Mouse (Mus musculus) mature B cell (primary cell): Measurements from ENCODE around the gene Was.
"Not testable (repeated sequence)": the region's sequence is repeated elsewhere in the genome, so short reads cannot be mapped to it uniquely, and the experiment has no call there.

Experiments
- in situ Hi-C: fragments of 300-500 bp; cut with MboI; formaldehyde crosslinking; loops from 2 replicates; pipeline ENCODE4 v1.14.3; 2019

Was gene

DNA sequence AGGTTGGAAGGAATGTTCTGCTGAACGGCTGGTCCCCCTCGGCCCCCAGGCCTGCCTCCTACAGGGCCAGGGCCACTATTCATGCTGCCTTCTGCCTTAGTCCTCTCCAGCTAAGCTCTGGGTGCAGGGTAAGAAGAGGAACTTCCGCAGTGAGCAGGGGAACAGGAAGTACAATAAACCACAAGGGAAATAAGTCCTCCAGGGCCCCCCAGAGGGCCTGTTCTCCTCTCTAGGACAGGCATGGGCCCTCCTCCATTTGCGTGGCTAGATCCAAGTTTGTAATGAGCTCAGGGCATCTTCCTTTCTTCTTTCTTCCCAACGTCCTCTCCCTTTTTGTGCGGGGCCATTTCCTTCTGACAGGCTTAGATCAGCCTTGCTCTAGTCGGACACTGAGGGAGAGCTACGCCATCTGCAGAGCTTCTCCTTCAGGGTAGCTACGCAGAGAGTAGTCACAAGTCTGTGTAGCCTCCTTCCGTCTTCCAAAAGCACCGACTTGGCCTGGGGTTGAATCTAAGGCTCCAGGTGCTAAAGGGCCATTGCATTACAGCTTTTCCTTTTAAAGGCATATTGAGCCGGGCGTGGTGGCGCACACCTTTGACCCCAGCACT is at the start of gene Was:
Gene Was, minus strand, starts transcription at position 153 of the 608 bp plus-strand sequence.
- in situ Hi-C loops, result no loop called here

DNA sequence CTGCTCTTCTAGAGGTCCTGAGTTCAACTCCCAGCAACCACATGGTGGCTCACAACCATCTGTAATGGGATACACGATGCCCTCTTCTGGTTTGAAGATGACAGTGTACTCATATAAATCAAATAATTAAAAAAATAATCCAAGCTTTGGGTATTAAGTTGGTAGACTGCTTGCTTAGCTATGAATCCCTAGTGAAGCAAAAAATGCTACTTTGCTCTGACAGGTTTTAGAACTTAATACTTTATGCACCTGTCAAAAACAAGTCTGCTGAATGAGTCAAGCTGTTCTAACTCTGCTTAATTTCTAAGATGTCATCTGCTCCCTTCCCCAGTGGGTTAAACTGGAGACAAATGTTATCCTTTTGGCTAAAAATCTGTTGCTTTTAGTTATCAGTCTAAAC is 49.2 kb upstream of the Was start:
- in situ Hi-C loops, result loop anchor here (25.0 kb wide), 1 partner anchor 252 kb away; the partner anchor contains the start of genes Pim2, Pqbp1, Slc35a2 and Timm17b

DNA sequence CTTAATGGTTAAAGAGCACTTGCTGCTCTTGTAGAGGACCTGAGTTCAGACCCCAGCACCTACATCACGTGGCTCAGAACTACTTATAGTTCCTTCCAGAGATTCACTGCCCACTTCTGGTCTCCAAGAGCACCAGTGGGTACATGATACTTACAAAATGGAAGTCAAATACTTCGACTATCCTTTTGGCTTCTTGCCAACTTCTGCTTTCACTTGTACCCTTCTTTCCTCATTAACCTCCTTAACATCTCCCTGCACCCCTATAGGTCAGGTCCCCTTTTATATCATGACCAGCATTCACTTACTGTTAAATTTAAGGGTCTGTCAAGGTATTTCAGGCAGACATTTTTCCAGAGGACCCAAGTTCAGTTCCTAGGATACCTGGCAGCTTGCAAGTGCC is 45.6 kb upstream of the Was start:
- in situ Hi-C loops, result loop anchor here (25.0 kb wide), 1 partner anchor 249 kb away; the partner anchor contains the start of genes Pim2, Pqbp1, Slc35a2 and Timm17b

DNA sequence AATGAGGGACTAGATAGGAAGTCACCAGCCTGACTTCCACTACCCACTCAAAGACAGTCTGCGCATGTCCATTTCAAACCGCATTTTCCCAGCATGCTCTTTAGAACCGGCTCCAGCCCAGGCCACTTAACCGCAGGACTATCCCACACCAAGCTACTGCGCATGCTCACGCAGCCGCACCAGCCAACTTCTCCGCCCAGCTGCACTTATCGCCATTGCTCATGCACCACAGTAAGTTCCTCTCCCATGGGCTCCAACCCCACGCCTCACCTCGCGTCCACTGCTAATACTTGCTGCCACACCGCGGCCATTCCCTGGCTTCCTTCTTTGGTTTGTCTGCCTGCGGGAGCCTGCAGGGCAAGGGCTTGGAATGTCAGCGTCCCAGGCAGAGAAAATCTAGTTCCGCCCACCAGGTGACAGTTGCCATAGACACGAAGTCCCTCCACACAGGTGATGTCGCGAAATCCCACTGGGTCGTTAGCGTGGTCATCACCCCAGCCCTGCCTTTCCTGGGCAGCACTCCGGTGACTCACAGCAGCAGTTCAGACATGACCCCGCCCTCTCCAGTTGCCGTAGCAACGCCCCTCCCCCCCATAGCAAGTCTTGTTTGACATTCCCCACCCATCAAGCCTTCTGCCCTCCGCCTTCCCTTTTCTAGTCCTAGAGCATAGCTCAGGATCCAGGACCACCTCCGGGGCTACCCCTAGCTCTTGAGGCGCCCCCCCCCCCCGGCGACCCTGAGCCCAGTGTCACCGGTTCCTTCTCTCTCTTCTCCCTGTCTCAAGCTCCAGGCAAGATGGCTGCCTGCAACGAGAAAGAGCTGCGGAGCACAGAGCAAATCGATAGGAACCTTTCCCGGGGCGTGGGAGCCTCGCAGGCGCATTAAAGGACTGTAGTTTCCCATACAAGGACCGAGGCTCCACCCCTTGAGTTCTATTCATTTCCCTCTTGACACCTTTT is 42.0 kb upstream of the Was start, which contains the start of gene Wdr13:
Gene Wdr13, minus strand, starts transcription at position 876 of the 960 bp plus-strand sequence.
- in situ Hi-C loops, result loop anchor here (25.0 kb wide), 1 partner anchor 245 kb away; the partner anchor contains the start of genes Pim2, Pqbp1, Slc35a2 and Timm17b

DNA sequence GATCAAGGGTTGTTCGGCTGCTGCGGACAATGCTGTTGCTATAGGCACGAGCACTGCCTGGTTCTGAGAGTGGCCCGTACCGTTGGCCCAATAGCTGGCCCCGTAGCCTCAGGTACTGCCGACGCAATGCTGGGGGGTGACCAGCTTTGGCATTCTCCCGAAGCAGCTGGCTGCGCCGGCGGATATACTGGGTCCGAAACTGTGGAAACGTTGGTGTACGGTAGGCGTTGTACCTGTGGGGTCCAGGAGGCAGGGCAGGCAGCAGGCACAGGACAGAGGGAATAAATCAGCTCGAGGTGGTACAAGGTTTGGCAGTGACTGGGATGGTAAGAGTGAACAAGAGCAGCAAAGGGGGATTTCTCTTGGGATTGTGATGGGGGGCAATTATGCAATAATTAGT is 41.1 kb upstream of the Was start:
- in situ Hi-C loops, result loop anchor here (25.0 kb wide), 1 partner anchor 244 kb away; the partner anchor contains the start of genes Pim2, Pqbp1, Slc35a2 and Timm17b

DNA sequence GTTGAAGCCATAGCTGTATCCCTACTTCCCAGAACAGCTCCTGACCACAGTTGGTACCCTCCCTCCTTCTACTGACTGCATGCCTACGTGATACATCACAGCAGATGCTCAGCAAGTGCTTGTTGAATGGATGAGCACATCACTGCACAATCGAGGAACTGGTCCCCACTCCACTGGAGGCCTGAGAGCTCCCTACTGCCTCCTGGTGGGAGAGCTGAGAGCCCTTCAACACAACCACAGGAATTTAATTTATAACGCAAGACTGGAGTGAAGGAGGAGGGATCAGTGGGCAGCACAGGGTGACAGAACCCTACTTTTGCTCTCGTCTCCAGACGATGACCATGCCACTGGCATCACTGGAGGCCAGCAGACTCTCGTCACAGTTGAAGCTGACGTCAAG is 34.9 kb upstream of the Was start:
- in situ Hi-C loops, result loop anchor here (25.0 kb wide), 1 partner anchor 238 kb away; the partner anchor contains the start of genes Pim2, Pqbp1, Slc35a2 and Timm17b

DNA sequence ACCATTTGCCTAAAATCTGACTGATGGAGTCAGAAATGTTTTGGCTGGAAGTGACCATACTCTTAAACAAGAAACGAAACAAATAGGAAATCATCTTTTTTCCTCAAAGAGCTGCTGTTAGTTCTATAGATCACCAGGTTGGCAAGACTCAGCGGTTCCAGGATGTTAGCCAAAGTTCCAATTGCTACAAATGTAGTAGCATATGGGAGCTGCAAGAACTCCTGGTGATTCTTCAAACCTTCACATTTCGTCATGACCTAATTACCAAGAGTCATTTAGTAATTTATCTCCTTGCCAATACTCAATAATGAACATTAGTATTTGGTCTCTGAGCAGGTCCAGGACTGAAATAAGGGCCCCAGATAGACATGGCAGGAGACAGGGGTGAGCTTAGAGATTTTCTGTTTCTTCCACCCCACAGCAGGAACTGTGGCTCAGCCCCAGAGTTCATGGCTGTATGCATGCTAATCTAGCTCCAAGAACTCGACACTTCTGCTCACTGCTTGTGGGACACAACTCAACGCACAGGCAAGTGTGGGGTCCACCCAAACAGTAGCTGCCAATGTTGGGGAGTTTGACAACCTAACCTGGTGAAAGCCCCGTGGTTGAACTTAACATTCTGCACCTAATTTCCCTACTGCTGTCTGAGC is 33.6 kb upstream of the Was start:
- in situ Hi-C loops, result no loop called here

DNA sequence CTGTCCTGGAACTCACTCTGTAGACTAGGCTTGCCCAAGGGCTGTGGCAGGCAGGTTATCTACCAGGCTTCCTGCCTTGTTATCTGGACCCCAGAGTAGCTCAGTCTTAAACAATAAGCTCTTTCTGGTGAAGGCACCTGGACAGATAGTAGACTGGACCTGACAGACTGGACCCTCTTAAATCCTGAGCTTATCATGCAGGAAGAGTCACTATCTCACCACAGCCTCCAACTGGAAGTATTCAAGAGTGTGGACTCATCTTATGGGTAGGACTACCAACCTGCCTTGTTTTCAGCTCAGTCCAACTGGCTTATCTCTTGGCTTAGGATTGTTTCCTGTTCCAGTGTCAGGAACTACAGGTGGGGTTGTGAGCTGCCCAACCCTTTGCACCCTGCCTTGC is 27.0 kb upstream of the Was start:
- in situ Hi-C loops, result loop anchor here (10.0 kb wide), 1 partner anchor 82 kb away; no protein-coding TSS in a partner anchor

DNA sequence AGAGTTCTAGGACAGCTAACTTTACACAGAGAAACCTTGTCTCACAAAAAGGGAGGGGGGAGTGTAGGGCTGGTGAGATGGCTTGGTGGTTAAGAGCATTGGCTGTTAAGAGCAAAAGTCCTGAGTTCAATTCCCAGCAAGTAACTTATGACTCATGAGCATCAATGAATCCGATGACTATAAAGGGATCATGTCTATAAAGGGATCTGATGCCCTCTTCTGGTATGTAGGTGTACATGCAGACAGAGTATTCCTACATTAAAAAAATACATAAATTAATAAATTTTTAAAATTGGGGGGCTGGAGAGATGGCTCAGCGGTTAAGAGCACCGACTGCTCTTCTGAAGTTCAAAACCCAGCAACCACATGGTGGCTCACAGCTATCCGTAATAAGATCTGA is 25.0 kb upstream of the Was start:
- in situ Hi-C loops, result loop anchor here (10.0 kb wide), 1 partner anchor 80 kb away; no protein-coding TSS in a partner anchor

DNA sequence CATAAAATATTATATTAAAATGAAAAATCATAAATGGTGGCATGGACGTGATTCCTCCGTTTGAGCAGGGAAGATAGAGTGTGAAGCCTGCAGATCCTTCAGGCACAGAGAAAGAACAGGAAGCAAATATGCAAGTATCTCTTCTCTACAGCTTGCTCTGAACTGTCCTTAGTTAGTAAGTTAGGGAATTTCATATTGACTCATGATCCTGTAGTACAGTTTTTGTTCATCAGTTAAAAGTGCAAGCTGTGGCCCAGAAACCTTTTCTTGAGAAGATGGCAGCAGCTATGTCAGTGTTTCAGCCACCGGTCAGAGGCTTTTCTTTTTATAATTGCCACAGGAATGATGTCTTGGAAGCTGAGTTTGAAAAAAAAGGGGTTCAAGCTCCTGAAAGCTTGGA is 14.7 kb upstream of the Was start:
- in situ Hi-C loops, result no loop called here

DNA sequence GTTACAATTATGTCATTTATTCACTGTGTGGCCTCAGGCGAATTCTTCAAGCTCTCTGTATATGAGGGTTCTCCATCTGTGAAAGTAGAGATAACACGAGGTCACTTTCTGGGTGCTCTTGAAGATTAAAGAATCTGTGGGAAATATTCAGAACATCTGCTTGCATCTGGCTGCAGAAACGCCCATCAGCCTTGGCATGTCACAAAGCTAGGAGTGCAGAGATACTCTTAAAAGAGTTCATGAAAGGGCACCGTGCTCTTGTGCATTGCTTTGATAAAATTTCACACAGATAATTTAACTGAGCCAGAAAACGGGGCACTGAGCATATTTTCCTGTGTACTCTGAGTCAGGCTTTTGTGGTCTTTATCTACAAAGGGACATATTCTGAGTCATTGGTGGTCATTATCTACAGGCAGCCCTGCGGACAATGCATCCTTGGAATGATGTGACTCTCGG is 11.9 kb upstream of the Was start:
- in situ Hi-C loops, result no loop called here

DNA sequence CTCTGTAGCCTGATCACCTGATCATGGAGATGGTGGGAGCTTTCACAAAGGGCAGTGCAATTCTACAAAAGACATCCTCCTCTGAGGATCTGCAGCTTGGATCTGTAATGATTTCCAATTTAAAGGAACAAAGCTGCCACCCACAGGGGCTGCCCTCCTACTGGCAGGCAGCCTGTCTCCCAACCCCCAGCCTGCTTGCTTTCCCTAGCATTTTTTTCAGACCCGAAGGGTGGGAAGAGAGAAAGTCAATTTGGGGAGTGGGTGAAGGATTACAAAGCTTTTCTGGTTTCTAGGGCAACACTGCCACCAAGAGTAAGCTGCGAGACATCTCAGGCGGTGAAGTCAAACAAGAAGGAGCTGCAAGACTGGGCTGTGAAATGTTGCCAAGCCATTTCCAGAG is 10.7 kb upstream of the Was start:
- in situ Hi-C loops, result no loop called here

DNA sequence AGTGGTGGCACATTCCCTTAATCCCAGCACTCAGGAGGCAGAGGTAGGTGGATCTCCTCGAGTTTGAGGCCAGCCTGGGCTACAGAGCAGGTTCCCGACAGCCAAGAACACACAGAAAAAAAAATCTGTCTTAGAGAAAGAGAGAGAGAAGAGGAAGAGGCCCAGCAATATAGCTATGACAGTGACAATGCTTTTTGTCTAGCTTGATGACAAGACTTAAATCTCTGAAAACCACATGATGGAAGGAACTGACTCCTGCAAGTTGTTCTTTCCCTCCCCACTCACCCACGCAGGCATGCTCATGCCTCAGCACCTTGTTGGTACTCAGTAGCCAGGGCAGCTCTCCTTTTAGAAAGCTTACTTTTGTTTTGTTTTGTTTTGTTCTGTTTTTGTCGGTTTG is 9.1 kb upstream of the Was start:
- in situ Hi-C loops, result no loop called here

DNA sequence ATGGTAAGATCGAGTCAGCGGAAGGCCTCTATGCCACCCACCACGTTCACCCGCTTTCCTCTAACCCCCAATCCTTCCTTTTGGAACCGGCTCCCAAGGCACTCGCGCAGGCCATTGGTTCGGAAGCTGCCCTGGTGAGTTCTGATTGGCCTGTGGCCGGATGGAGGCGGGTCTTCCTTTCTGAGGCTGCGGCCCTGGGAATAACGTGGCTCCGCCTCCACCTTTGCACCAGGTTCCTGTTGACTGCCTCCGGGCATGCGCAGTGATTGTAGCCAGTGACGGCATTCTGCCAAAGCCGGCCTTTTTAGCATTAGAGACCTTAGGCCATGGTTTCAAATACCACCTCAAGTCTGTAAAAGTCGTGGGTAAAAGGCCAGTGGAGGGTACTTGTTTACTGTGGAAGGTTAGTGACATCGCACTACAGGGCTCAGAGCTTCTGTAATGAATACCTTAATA is 6.5 kb upstream of the Was start:
- in situ Hi-C loops, result no loop called here

DNA sequence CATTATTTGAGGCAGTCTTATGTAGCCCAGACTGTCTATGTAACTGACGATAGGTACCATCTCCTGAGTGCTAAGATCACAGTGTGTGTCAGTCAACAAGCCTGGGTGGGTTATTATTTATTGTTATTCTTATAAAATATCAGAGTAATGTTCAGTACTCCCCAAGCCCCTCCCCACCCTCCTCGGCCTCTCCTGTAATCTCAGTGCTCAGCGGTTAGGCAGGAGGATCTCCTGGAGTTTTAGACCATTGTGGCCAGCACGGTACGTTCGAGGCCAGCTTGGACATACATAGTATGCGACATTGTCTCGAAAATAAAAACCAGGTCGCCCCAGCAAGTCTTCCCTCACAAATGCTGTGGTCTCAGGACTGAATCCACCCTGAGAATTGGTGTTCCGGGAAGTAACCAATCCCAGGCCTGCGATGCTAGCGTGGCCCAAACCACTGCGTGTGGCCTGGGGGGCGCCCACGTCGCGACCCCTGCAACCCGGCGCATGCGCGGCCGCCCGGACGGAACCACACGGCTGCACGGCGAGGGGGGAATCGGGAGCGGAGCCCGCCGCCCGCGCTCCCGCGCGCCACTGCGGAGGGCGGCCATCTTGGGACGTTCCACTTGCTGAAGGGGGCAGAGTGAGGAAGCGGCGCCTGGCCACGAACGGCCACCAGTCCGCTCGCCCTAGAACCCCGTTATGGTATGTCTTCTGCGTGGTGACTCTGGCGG is 5.9 kb upstream of the Was start:
- in situ Hi-C loops, result not testable (repeated sequence)

DNA sequence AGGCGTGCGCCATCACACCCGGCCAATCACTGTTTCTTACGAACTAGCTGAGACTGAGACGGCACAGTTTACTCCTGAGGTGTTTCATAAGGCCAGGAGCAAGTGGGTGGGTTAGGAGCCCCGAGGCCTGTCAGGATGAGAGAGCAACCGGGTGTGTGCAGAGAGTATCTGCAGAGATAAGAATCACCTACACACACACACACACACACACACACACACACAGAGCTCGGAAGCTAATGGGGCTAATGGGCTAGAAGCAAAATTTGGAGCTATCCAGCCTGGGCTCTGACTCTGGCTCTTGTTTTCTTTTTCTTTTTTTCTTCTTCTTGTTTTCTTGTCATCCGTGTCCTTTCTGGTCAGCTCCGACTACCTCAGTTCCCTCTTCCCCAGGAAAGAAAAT is 5.2 kb upstream of the Was start:
- in situ Hi-C loops, result no loop called here

DNA sequence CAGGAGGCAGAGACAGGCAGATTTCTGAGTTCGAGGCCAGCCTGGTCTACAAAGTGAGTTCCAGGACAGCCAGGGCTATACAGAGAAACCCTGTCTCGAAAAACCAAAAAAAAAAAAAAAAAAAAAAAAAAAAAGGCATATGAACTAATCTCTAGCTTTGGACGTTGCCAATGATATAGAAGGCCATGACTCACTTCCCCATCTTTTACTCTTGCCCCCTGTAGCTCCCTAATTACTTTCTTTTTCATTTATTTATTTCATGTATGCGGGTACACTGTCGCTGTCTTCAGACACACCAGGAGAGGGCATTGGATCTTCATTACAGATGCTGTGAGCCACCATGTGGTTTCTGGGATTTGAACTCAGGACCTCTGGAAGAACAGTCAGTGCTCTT is 653 bp upstream of the Was start:
- in situ Hi-C loops, result not testable (repeated sequence)

DNA sequence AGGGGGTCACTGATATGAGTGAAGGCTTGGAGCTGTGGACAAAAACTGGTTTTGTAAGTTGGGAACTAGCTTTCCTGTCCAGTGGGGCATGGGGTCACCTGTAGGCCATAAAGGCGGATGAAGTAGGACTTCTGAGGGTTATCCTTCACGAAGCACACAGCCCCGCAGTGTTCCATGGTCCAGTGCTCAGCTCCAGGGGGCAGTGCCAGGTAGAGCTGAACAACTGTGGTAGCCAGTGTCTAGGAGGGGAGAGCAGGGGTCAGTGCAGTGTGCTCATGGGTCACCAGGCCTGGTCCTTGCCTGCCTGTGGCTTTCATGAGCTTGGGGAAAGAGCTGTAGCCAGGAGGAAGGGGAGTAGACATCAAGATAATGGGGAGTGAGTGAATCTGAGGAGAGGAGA is 552 bp downstream of the Was start:
- in situ Hi-C loops, result no loop called here

DNA sequence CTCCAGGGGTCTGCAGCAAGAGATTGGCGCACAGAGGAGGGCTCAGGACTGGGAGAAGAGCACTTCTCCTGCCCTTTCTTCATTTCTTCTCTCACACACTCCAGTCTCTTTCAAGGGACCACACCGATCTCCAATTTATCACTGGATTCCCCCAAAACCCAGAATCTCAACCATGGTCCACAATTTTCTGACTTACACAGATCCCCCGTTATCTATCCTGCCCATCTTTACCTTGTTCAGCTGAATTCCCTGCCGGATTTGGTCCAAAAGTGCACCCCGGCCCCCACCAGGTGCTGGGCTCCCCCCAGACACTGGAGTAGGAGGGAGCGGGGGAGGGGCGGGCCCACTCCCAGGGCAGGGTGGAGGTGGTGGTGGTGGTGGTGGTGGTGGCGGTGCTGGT is 4.7 kb downstream of the Was start:
- in situ Hi-C loops, result no loop called here

DNA sequence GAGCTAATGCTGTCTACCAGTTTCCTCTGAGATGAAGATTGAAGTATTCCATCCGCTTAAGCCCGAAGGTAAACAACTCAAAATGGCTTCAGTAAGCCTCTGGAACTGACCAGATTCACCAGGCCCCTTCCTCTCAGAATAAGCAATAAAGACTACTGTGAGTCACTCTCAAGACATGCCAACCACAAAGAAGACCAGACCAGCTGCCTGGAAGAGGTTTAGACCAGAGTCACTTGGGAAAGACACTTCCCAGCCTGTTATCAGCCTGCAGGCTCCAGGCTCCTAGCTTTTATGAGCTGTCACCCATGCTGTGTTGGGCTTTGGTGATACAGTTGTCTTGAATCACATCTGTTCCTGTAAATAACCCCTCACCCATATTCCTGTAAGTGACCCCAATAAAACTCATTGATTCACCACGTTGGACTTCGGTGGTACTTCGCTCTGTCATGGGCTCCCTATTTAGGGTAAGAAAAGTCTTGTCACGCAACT is 5.5 kb downstream of the Was start:
- in situ Hi-C loops, result no loop called here

DNA sequence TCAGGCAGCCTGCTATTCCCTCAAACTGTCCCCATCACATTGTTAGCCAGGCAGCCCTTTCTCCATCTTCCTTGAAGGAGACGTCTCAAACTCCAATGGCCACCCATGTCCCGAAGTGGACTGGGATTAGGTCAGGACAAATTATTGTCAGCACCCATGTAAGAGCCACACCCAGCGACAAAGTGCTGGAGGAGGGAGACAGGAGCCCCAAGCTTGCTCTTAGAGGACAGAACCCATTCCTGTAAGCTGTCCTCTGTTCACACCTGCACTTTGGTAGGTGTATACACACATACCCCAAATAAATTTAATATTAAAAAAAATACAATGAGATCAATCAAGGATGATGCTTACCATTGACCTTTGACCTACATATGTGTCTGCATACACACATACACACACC is 15.2 kb downstream of the Was start:
- in situ Hi-C loops, result no loop called here
